Mouse (Mus musculus) left cerebral cortex, adult 18-20 months (tissue): ENCODE data around the gene Zfp617. TPM values are rescaled to one million over a fixed set of nuclear protein-coding genes. Genes with fewer than 3 reads are reported as not detected.
"Not testable (repeated sequence)": the region's sequence is repeated elsewhere in the genome, so short reads cannot be mapped to it uniquely, and the experiment has no call there.

Experiments used
- DNase-seq, 2 experiments: peaks; one replicate each; pipeline ENCODE4 v3.0.0; 2021 to 2022; ENCODE audit warnings: low spot score in 2 of 2, mixed read lengths in 1 of 2
- total RNA-seq, 2 experiments: library from RNA; stranded (reverse); gene quantifications; 2 replicates each; pipeline ENCODE4 v1.2.3; 2021

The Zfp617 gene
- total RNA-seq, 2 experiments from 2014 or later = 26.9 to 29.0 TPM

GRCm38 (mm10) chr8:71951436-71952161, 43.2 kb downstream of the Zfp617 start:
- no peak for DNase-seq

GRCm38 (mm10) chr8:71952489-71952888, 44.1 kb downstream of the Zfp617 start:
- DNase-seq = no peak

DNA sequence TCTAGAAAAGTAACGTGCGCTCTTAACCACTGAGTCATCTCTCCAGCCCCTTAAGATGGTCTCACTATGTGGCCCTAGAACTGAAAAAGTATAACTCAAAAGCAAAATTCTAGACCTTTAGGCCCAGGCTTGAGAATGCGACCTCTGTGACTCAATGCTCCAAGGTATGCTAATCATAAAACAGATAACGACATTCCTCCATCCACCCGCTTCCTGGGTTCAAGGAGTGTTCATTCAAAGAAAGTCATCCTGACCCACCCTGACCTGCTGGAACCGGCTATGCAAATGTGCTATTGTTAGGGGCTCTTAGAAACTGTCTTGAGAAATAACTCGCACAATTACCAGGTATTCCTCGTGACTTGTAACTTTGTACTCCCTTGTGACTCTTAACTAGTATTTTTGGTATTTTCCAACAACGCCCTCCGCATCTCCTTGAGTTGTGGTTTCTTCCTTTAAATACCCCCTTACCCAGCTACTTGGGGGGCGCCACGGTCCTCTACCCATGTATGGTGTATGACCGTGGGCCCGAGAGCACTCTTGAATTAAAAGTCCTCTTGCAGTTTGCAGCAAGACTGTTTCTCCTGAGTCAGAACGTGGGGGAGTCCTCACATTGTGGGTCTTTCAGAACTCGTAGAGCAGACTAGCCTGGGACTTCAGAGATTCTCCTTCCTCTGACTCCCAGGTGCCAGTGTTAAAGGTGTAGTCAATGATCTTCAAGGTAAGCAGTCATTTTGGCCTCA, 44.7 kb downstream of the Zfp617 start:
- DNase-seq = not testable (repeated sequence)

GRCm38 (mm10) chr8:71954666-71955065, 46.2 kb downstream of the Zfp617 start:
- DNase-seq = no peak

DNA sequence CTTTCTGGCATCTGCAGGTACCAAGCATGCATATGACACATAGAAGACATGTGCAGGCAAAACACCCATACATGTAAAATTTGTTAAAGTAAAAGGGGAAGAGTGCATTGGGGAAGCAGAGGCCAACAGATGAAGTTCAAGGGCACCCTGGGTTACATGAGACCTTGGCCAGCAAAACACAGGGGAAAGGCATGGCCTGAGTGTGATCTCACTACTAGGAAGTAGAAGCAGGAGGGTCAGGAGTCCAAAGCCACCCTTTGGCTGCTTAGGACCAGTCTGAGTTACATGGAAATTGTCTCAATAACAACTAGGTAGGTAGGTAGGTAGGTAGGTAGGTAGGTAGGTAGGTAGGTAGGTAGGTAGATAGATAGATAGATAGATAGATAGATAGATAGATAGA, 52.0 kb downstream of the Zfp617 start:
- DNase-seq = no peak

DNA sequence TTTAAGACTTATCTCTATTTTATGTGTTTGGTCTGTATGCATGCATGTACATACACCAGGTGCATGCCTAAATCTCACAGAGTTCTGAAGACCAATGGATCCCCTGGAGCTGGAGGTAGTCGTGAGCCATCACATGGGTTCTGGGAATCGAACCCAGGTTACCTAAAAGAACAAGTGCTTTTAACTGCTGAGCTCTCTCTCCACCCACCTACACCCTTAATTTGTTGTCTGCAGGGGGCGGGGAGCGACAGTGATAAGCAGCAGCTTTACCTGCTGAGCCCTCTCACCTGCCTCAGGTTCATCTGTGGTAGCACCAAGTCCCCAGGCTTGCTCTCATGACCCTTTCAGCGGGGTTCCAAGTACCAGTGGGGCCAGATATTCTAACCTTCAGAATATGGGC, 53.4 kb downstream of the Zfp617 start:
- no peak for DNase-seq

DNA sequence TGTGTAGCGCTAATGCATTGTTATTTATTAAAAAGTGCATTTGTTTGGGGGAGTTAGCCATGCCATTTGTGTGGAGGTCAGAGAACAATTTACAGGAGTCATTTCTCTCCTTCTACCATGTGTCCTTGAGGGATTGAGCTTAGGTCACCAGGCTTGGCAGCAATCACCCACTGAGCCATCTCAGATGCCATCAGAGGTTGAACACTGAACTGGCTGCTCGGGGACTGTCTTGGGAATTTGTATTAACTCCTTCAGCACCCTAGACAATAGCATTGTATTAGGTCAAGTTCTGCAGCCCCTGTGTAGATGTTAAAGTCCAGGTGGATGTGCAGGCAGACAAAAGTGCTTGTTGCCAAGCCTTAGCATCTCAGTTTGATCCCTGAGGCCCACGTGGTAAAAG, 55.6 kb downstream of the Zfp617 start:
- no peak for DNase-seq

DNA sequence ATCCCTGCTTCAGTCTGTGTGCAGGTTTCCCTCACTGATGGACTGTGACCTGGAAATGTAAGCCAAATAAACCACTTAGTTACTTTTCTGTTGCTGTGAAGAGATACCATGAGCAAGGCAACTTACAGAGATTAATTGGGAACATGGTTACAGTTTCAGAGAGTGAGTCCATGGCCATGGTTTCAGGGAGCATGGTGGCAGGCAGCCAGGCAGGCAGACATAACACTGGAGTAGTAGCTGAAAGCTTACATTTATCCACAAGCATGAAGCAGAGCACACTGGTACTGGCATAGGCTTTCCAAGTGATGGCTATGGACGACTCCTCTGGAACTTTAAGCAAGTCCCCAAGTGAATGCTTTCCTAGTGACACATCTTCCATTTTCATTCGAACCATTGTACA, 56.7 kb downstream of the Zfp617 start:
- no peak for DNase-seq

GRCm38 (mm10) chr8:71966411-71966810, 58.0 kb downstream of the Zfp617 start:
- DNase-seq = no peak

GRCm38 (mm10) chr8:71967261-71967660, 58.8 kb downstream of the Zfp617 start:
- no peak for DNase-seq

DNA sequence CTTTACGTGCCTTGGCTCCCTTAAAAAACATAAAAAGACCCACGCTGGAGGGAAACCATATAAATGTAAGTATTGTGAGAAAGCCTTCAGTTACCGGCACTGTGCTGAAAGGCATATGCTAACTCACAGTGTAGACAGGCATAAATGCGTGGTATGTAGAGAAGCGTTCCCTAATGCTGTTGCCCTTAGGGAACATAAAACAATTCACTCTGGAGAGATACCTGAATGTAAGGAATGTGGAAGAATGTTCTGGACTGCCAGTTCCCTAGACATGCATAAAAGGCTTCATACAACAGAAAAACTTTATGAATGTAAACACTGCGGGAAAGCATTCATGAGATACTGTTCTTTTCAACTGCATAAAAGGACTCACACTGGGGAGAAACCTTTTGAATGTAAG, 59.7 kb downstream of the Zfp617 start:
- no peak for DNase-seq

DNA sequence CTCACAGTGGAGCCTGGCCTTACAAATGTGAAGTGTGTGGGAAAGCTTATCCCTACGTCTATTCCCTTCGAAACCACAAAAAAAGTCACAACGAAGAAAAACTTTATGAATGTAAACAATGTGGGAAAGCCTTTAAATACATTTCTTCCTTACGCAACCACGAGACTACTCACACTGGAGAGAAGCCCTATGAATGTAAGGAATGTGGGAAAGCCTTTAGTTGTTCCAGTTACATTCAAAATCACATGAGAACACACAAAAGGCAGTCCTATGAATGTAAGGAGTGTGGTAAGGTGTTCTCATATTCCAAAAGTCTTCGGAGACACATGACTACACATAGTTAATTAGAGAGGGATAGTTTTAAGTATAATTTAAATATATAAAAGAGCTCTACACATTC, 60.2 kb downstream of the Zfp617 start:
- no peak for DNase-seq

DNA sequence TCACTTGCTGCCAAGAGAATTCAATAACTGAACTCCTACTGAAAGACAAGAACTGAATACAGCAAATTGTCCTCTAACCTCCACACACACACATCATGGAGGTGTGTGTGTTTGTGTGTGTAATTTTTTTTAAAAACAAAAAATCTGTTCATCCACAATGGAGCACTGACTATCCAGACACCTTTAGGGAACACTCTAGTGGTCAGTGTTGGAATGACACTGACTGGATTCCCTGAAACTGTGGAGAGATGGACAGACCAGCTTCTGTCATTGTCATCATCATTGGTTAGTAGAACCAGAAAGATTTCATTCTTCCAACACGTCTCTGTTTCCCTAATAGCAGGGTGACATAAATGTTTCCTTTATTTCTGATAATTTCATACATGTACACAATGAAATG, 63.5 kb downstream of the Zfp617 start:
- DNase-seq = peak in 1 of 2 experiments; percentile 25

GRCm38 (mm10) chr8:71974211-71974610, 65.8 kb downstream of the Zfp617 start:
- no peak for DNase-seq

DNA sequence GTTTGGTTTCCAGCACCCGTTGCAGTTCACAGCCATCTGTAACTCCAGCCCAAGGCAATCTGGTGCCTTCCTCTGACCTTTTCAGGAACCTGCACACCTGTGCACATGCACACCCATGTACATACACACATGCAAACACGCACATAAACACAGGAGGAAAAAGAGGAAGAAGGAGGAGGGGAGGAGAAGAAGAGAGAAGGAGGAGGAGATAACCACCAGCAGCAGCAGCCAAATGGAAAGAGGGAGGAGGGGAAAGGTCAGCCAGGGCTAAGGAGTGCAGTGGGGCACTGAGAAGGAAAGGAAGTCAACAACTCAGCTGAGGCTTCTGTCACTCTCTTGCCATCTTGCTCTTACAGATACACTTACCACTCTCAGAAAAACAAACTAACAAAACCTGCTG, 72.6 kb downstream of the Zfp617 start:
- no peak for DNase-seq

DNA sequence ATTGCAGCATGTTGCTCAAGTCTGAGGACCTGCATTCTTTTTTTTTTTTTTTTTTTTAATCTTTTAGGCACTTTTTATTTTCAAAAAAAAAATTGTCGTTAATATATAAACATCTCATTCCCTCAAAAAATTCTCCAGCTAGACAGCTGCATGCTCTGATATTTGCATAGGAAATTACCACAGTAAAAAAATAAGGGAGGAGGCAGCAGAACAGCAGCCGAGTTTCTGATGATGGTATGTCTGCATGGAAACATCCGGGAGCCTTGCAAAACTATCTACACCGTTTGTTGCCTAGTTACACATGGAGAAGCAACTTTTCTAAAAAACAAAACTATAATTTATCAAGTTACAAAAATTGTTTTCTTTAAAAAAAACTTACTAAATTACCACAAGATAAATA, 73.0 kb downstream of the Zfp617 start:
- DNase-seq = no peak

Other genes starting within 250 kb of the Zfp617 start
- 100 to 1,000 TPM; 267 to 296 TPM for gene Unc13a, start 236.9 kb upstream of the Zfp617 start, total RNA-seq
- 1 to 10 TPM; 4.8 to 5.0 TPM for gene Jak3, start 232.3 kb upstream of the Zfp617 start, total RNA-seq
- gene Insl3, start 219.4 kb upstream of the Zfp617 start, total RNA-seq = under 1 TPM in 1 of 2 experiments, not detected in 1; 0.63 TPM
- 1 to 10 TPM in 1 of 2 experiments, under 1 TPM in 1; 0.82 to 1.1 TPM for gene B3gnt3, start 206.8 kb upstream of the Zfp617 start, total RNA-seq
- gene Fcho1, start 182.9 kb upstream of the Zfp617 start, total RNA-seq = 100 to 1,000 TPM; 155 to 167 TPM
- 10 to 100 TPM in 1 of 2 experiments, 1 to 10 TPM in 1; 9.8 to 10.9 TPM for gene Zfp709, start 26.6 kb upstream of the Zfp617 start, total RNA-seq
- 10 to 100 TPM; 12.9 to 13.7 TPM for gene Zfp882, start within 50 bp of the Zfp617 start, total RNA-seq
- gene Zfp961, start 42.4 kb downstream of the Zfp617 start, total RNA-seq = 10 to 100 TPM; 15.3 to 15.4 TPM
- not detected for gene Cyp4f18, start 101.0 kb downstream of the Zfp617 start, total RNA-seq
- gene Olfr372, start 132.6 kb downstream of the Zfp617 start, total RNA-seq = not detected
- not detected for gene Olfr373, start 174.5 kb downstream of the Zfp617 start, total RNA-seq
- gene Olfr374, start 198.4 kb downstream of the Zfp617 start, total RNA-seq = not detected
- 10 to 100 TPM; 22.7 to 31.6 TPM for gene Tpm4, start 226.3 kb downstream of the Zfp617 start, total RNA-seq